Mouse (Mus musculus): Measurements from ENCODE around the gene Pfas. TPM values are rescaled to one million over a fixed set of nuclear protein-coding genes. Genes with fewer than 3 reads are reported as not detected.

Gene Pfas
- polyA plus RNA-seq, 1 experiment = 9.1 TPM

DNA sequence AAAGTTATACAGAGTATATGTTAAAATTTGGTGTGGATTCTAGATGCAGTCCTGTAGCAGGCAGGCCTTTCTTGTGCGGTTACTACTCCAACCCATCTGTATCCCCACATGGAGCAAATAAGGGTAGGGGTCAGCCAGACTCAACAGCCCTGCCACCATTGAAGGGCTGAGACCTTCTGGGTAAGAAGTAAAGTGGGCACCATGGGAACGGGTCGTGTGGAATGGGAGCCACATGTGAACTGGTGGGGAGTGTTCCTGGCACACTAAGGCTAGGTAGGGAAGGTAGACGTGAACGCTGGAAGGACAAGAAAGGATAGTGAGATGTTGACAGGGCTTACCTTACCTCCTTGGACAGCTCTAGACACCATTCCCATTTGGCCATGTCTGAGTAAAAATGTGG lies 29.9 kb upstream of the Pfas start:
- Histone ChIP-seq H3K4me3 (peak overlapping the region; percentile 33), H3K36me3 (ENCODE audit: control insufficient read depth, insufficient read depth) (peaks cover 1% of the 10 kb centered on the region), H3K27me3 (ENCODE audit: control insufficient read depth, insufficient read depth, insufficient read length) (no peaks in the 10 kb centered on the region), H3K4me2 (ENCODE audit: low read depth) (peak overlapping the region; percentile 97), H3K79me2 (ENCODE audit: control insufficient read depth, insufficient read depth) (no peaks in the 10 kb centered on the region), H3ac (ENCODE audit: control insufficient read depth, insufficient read length) (no peak overlapping the region)
- TF ChIP-seq POLR2A (IDR thresholded peaks at IDR 0.05; ENCODE audit: insufficient read length, low read depth) (no peak), POLR2AphosphoS2 (IDR thresholded peaks at IDR 0.05; ENCODE audit: insufficient read length, low read depth) (no peak), TCF12 (IDR thresholded peaks at IDR 0.05; ENCODE audit: insufficient read depth, poor library complexity, severe bottlenecking) (no peak), REST (IDR thresholded peaks at IDR 0.05; ENCODE audit: insufficient read depth, insufficient read length) (no peak), USF1 (IDR thresholded peaks at IDR 0.05; ENCODE audit: low read depth) (no peak), MYOD1 (IDR thresholded peaks at IDR 0.05; ENCODE audit: control insufficient read depth in 1 of 3, insufficient read length in 2 of 3, low read depth in 2 of 3) (no peak), TCF3 (IDR thresholded peaks at IDR 0.05; ENCODE audit: insufficient read length, low read depth) (no peak), CEBPB (IDR thresholded peaks at IDR 0.05; ENCODE audit: insufficient read depth, poor library complexity, severe bottlenecking) (no peak), E2F4 (IDR thresholded peaks at IDR 0.05; ENCODE audit: insufficient read depth) (no peak), MAX (IDR thresholded peaks at IDR 0.05; ENCODE audit: low read depth) (no peak), MYOG (IDR thresholded peaks at IDR 0.05; ENCODE audit: control insufficient read depth in 1 of 3, insufficient read depth in 1 of 3, insufficient read length in 2 of 3, low read depth in 2 of 3) (no peak), SRF (IDR thresholded peaks at IDR 0.05; ENCODE audit: control insufficient read depth, insufficient read length, low read depth) (no peak)

GRCm38 (mm10) chr11:69037231-69038061 lies 29.2 kb upstream of the Pfas start:
- Histone ChIP-seq H3K27me3 (ENCODE audit: control insufficient read depth, insufficient read depth, insufficient read length) (no peaks in the 10 kb centered on the region), H3K4me2 (ENCODE audit: low read depth) (peak overlapping the region; percentile 97), H3K79me2 (ENCODE audit: control insufficient read depth, insufficient read depth) (no peaks in the 10 kb centered on the region), H3K4me3 (peak overlapping the region; percentile 33), H3ac (ENCODE audit: control insufficient read depth, insufficient read length) (no peak overlapping the region), H3K36me3 (ENCODE audit: control insufficient read depth, insufficient read depth) (peaks cover 4% of the 10 kb centered on the region)
- no peak for TF ChIP-seq TCF3 (IDR thresholded peaks at IDR 0.05; ENCODE audit: insufficient read length, low read depth)
- no peak for TF ChIP-seq MYOG (IDR thresholded peaks at IDR 0.05; ENCODE audit: control insufficient read depth in 1 of 3, insufficient read depth in 1 of 3, insufficient read length in 2 of 3, low read depth in 2 of 3)
- 0 out of 2 replicates have a peak, but pooled peaks have one; percentile 24 for TF ChIP-seq CEBPB (IDR thresholded peaks at IDR 0.05; ENCODE audit: insufficient read depth, poor library complexity, severe bottlenecking)
- no peak for TF ChIP-seq POLR2AphosphoS2 (IDR thresholded peaks at IDR 0.05; ENCODE audit: insufficient read length, low read depth)
- TF ChIP-seq MAX (IDR thresholded peaks at IDR 0.05; ENCODE audit: low read depth) = no peak
- no peak for TF ChIP-seq TCF12 (IDR thresholded peaks at IDR 0.05; ENCODE audit: insufficient read depth, poor library complexity, severe bottlenecking)
- TF ChIP-seq MYOD1 (IDR thresholded peaks at IDR 0.05; ENCODE audit: control insufficient read depth in 1 of 3, insufficient read length in 2 of 3, low read depth in 2 of 3) = no peak
- no peak for TF ChIP-seq POLR2A (IDR thresholded peaks at IDR 0.05; ENCODE audit: insufficient read length, low read depth)
- TF ChIP-seq E2F4 (IDR thresholded peaks at IDR 0.05; ENCODE audit: insufficient read depth) = peak; percentile 25
- no peak for TF ChIP-seq REST (IDR thresholded peaks at IDR 0.05; ENCODE audit: insufficient read depth, insufficient read length)
- TF ChIP-seq USF1 (IDR thresholded peaks at IDR 0.05; ENCODE audit: low read depth) = no peak

DNA sequence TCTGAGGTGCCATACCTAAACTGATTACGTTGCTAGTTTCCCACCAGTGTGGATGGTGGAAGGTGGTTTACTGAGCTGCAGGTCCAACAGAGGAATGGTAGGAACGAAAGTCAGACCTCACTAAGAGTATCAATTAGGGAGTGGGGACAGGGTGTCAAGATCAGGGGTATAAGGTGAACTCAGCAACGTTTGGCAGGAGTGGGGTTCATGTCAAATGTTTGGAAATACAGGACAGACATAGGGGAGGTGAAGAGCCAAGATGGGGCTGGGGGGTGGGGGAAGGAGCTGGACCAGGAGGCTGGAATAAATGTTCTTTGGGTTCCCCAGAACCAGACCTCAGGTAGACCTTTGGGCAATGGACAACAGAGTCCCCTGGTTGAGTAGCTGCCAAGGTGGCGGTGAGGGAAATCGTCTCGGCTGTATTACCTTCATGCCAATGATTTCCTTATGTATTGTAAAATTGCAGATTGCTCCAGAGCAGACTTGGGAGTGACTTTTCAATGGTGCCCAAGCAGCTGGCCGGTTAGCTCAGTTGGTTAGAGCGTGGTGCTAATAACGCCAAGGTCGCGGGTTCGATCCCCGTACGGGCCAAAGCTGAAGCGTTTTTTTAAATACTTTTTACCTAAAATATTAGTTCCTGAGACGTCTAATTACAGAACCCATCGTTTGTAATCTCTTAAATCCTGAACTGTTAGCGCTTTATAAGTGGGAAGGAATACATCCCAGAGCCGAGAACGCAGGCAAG lies 28.4 kb upstream of the Pfas start:
- no peak overlapping the region for H3ac ChIP-seq (ENCODE audit: control insufficient read depth, insufficient read length)
- no peaks in the 10 kb centered on the region for H3K79me2 ChIP-seq (ENCODE audit: control insufficient read depth, insufficient read depth)
- H3K36me3 ChIP-seq (ENCODE audit: control insufficient read depth, insufficient read depth) = peaks cover 4% of the 10 kb centered on the region
- no peaks in the 10 kb centered on the region for H3K27me3 ChIP-seq (ENCODE audit: control insufficient read depth, insufficient read depth, insufficient read length)
- TF ChIP-seq TCF3 (IDR thresholded peaks at IDR 0.05; ENCODE audit: insufficient read length, low read depth) = no peak
- 0 out of 2 replicates have a peak, but pooled peaks have one; percentile 30 for TF ChIP-seq CEBPB (IDR thresholded peaks at IDR 0.05; ENCODE audit: insufficient read depth, poor library complexity, severe bottlenecking)
- H3K4me2 ChIP-seq (ENCODE audit: low read depth) = peak overlapping the region; percentile 88
- peak overlapping the region; percentile 33 for H3K4me3 ChIP-seq

DNA sequence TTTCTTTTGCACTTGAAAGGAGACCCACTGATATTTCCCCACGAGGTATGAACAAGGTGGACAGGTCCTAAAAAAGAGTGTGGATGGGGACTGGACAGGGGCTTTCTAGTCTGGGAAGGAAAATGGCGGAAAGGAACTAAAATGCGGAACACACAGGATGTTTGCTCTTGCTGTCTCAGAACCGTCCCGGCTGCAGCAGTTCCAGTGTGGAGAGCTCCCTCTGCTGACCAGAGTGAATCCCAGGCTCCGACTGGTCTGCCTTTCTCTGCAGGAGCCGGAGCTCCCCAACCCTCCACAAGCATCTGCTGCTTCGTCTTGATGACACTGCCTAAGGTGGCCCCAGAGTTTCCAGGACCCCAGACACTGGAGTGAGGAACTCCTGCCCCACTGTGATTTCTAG lies 27.6 kb upstream of the Pfas start:
- TF ChIP-seq POLR2AphosphoS2 (IDR thresholded peaks at IDR 0.05; ENCODE audit: insufficient read length, low read depth) (no peak), POLR2A (IDR thresholded peaks at IDR 0.05; ENCODE audit: insufficient read length, low read depth) (no peak), MYOG (IDR thresholded peaks at IDR 0.05; ENCODE audit: control insufficient read depth in 1 of 3, insufficient read depth in 1 of 3, insufficient read length in 2 of 3, low read depth in 2 of 3) (no peak), MAX (IDR thresholded peaks at IDR 0.05; ENCODE audit: low read depth) (no peak), CEBPB (IDR thresholded peaks at IDR 0.05; ENCODE audit: insufficient read depth, poor library complexity, severe bottlenecking) (no peak), SRF (IDR thresholded peaks at IDR 0.05; ENCODE audit: control insufficient read depth, insufficient read length, low read depth) (no peak)
- Histone ChIP-seq H3K36me3 (ENCODE audit: control insufficient read depth, insufficient read depth) (peaks cover 4% of the 10 kb centered on the region), H3K4me3 (peak overlapping the region; percentile 33), H3K79me2 (ENCODE audit: control insufficient read depth, insufficient read depth) (no peaks in the 10 kb centered on the region), H3K4me2 (ENCODE audit: low read depth) (peak overlapping the region; percentile 56), H3ac (ENCODE audit: control insufficient read depth, insufficient read length) (no peak overlapping the region), H3K27me3 (ENCODE audit: control insufficient read depth, insufficient read depth, insufficient read length) (no peaks in the 10 kb centered on the region)
